Mouse (Mus musculus) spleen, adult 18-20 months (tissue): ENCODE data around the gene Ina.
A peak's percentile ranks its signal among the peaks of the same experiment; 100 is the strongest.
"Not testable (repeated sequence)": the region's sequence is repeated elsewhere in the genome, so short reads cannot be mapped to it uniquely, and the experiment has no call there.

Experiments
- DNase-seq, 2 experiments: peaks; one replicate each; pipeline ENCODE4 v3.0.0; 2022; ENCODE audit warnings: mixed read lengths in 2 of 2

Ina gene

DNA sequence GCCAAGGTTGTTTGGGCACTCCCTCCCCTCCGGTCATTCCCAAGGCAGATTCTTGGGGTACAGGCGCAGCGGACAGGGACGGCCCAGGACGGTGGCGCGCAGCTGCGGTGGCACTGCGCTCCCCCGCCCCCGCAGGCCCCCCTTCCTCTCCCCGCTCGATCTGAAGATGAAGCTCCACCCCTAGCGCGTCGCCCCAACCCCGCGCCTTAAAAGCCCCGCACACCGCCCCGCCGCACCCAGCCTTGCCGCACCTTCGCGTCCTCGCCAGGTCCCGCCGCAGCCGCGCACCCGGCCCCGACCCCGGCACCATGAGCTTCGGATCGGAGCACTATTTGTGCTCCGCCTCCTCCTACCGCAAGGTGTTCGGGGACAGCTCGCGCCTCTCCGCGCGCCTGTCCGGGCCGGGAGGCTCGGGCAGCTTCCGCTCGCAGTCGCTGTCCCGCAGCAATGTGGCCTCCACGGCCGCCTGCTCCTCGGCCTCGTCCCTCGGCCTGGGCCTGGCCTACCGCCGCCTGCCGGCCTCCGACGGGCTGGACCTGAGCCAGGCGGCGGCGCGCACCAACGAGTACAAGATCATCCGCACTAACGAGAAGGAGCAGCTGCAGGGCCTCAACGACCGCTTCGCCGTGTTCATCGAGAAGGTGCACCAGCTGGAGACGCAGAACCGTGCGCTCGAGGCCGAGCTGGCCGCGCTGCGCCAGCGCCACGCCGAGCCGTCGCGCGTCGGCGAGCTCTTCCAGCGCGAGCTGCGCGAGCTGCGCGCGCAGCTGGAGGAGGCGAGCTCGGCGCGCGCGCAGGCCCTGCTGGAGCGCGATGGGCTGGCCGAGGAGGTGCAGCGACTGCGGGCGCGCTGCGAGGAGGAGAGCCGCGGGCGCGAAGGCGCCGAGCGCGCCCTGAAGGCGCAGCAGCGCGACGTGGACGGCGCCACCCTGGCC is at the start of gene Ina, which contains the start of gene Nt5c2:
Gene Ina (plus strand): TSS at position 252 of the 935 bp plus-strand sequence.
Gene Nt5c2 (minus strand): TSS at position 707 of the 935 bp plus-strand sequence.
- no peak for DNase-seq

GRCm38 (mm10) chr19:46965496-46965895 is 49.0 kb upstream of the Ina start:
- DNase-seq, result no peak

- DNase-seq, result no peak
These were observed 48.2 kb upstream of the Ina start for GRCm38 (mm10) chr19:46966330-46966729.

GRCm38 (mm10) chr19:46967861-46968260 is 46.6 kb upstream of the Ina start:
- DNase-seq, result no peak

DNA sequence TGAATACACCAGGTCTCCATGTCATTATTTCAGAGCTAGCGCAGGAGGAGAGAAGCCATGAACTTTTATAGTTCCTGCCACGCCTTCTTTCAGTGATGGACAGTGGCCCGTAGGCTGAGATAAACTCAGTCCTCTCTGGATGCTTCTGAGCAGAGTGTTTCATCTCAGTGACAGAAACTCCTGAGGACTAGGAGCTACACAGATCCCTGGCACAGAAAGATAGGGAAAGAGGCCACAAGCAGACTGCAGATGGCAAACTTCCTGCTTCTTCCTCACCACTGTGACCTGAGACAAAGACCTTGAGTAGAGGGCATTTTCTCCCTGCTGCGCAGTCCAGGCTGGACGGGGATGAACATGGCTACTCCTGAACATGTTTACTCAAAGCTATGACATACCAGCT is 45.7 kb upstream of the Ina start:
- no peak for DNase-seq

GRCm38 (mm10) chr19:46969286-46969985 is 45.1 kb upstream of the Ina start:
- no peak for DNase-seq

DNA sequence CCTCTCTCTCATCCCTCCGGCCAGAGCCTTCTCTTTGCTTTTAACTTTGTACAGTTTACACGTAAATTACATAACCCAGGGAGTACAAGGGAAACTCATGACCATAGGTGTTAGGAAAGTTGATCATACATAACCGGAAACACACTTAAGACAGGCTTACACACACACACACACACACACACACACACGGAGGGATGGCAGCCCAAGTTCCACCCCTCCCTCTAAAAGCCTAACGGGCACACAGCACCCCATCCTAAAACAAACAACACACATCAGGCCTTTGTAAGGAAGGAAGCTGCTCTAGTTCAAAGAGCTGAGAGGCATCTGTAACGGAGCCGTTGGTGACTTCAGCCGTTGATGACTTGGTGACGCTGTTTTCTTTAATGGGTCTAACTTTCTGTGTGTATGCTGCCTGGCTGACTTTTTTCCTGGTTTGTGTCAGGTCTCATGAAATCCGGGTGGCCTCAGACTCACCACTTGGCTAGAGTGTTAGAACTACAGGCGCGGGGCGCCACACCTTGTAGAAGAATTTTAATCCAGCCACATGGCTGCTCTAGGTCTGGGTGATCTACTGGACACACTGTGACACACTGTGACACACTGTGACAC is 44.3 kb upstream of the Ina start:
- DNase-seq, result peak in 1 of 2 experiments; percentile 37

DNA sequence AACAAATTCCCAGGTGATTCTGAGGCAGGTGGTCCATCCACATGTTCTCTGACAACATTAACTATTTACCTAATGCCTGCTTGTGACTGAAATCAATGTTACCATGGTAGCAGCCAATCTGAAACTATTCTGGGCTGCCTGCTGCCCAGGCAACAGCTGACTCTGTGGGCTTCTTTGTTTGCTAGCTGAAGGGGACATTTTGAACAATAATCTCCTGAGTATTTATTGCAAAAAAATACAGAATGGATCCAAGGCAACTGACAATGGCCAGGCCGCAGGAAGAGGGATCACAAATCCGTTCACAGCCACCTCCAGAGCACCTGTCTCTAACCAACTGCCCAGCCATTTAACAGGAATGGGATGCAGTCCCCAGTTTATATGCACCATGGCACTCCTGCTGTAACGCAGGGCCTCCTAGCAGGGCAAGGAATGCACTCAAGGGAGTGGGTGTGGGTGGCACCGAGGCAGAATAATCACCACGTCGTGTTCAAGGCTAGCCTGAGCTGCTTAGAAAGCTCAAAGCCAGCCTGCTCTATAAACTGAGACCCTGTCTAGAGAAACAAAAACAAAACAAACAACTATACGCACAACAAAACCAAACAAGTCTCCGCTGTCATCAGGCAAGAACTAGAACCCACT is 43.3 kb upstream of the Ina start:
- DNase-seq, result no peak

- DNase-seq, result no peak
These were observed 42.8 kb upstream of the Ina start for GRCm38 (mm10) chr19:46971712-46972111.

DNA sequence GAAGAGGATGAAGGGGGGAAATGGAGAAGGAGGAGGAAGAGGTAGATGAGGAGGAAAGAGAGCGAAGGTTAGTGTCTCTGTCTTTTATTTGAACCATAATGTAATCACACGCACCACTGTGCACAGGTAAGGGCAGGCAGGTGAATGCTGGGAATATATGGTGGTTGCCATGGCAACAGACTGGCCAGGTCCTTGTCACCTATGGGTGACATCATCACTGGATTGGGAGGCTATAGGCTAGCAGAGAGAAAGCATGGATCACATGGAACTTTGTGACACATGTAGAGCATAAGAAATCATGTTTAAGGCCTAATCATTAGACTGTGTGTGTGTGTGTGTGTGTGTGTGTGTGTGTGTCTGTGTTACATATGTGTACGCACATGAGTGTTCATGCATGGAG is 42.3 kb upstream of the Ina start:
- DNase-seq, result no peak

GRCm38 (mm10) chr19:46975565-46975964 is 38.9 kb upstream of the Ina start:
- DNase-seq, result no peak

DNA sequence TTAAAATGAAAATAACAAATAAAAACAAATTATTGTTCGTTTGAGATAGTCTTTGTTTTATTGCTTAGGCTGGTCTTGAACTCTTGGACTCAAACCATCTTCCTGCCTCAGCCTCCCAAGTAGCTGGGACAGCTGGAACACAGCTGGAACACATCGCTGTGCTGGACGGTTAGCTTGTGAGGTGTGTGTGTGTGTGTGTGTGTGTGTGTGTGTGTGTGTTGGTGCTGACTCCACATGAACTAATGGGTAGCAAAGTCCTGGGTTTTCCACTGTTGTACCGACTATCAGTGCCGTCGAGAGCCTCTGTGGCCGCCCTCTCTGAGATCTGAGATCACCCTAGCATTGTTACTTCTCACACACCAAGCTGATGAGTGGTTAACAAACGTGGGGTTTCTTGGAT is 38.5 kb upstream of the Ina start:
- DNase-seq, result no peak

DNA sequence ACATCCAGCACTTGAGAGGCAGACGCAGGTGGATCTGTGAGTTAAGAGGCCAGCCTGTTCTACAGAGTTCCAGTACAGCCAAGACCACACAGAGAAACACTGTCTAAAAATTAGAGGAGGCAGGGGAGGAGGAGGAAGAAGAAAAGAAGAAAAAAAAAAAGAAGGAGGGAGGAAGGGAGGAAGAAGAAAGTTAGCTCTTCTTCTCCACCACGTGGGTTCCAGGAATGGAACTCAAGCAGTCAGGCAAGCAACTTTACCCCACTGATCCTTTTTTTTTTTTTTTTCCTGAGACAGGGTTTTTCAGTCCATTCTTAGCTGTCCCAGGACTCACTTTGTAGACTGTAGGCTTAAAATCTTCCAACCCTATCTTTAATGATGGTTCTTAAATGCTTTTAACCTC is 37.8 kb upstream of the Ina start:
- no peak for DNase-seq

DNA sequence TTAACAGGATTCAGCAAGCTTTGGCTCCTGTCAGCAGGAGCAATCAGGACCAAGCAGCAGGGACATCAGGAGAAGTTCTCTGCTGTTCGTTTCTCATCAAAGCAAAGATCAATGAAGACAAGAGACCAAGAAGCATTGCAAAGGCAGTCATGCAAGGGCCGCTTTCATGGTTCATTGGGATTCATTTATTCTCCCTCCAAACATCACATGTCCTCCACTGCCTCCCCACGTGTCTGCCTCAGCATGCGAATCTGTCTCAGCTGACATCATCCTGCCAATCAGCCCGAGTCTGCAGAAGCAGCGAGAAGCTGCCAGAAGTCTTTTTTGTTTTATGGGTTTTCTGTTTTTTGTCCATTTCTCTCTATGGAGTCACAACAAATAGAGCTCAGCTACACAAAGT is 37.0 kb upstream of the Ina start:
- DNase-seq, result no peak

DNA sequence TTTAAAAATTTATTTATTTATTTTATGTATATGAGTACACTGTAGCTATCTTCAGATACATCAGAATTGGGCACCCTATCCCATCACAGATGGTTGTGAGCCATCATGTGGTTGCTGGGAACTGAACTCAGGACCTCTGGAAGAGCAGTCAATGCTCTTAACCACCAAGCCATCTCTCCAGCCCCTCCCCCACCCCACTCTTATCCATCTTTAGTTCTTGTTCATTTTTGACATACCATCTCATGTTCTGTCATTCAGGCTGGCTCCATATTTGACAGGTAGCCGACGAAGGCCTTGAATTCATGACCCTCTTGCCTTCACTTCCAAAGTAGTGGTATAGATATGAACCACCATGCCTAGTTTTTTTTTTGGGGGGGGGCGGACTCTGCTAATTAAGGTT is 36.4 kb upstream of the Ina start:
- not testable (repeated sequence) for DNase-seq

GRCm38 (mm10) chr19:46978920-46979780 is 35.3 kb upstream of the Ina start:
- no peak for DNase-seq

DNA sequence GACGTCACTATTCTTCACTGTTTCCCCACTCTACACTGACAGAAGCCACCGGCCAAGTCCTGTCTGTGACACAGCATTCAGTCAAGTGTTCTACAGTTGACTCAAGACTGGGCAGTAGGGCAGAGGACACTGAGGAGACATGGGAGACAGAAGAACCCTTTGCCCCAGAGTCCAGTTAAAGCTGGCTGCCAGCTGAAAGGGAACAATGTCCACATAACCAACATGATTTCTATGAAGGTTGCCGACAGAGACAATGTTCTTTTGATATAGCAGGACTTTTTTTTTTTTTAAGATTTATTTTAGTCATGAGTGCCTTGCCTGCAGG is 34.8 kb upstream of the Ina start:
- no peak for DNase-seq

DNA sequence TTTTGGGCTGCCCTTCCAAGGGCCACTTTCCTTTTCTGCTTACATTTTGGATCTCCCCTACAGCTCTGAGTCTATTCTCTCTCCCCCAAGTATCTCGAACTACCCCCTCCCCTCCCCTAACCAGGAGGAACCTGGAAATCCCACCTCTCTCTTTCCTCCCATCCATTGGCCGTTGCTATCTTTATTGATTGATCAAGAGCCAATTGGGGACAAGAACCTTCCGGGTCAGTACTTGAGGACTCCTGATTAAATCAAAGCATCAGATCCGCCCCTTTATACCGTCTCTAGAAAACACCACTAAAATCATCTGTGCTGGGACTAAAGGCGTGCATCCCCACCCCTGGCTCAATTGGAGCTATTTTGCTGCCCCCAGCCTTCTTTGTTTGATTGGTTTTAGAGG is 33.0 kb upstream of the Ina start:
- no peak for DNase-seq

- DNase-seq, result no peak
These were observed 31.0 kb upstream of the Ina start for GRCm38 (mm10) chr19:46983352-46983965.

GRCm38 (mm10) chr19:46983966-46984380 is 30.5 kb upstream of the Ina start:
- no peak for DNase-seq

DNA sequence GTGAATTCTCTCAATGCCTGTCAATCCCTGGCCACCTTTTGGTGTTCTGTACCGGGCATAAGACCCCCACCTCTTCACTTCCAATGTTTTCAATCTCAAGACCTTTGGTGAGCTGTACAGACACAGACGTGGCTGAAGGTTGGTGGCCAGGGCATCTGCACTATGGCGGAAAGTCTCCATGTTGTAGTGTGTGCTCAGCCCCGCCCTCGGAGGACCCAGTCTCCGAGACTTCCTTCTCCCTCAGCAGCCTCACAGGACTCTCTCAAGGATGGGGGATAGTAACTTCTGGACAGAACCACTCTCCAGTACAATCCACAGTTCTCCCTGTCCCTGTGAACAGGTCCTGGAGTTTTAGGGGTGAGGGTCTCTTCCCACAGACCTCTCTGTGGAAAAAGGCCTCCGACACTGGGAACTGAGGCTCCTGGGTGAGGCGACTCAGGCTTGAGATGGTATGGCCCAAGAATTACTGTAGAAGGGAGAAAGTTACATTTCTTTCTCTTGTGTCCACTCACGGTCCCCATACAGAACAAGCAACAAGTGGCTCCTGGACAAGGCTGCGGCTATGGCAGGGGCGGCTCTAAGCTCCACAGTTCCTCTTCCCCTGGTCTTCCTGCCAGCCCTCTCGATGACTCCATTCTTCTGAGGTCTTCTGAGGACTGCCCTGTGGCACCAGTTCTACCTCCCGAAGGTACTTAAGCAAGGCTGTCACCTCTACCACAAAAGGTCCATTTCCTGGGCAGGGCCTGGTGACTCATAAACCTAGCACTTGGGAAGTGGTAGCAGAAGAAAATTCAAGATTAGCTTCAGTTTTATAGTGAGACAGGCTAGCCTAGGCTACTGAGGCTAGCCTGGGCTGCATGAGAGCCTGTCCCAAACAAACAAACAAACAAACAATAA is 29.5 kb upstream of the Ina start:
- DNase-seq, result no peak
